Mouse (Mus musculus): Measurements from ENCODE around the gene F12. TPM values are rescaled to one million over a fixed set of nuclear protein-coding genes. Genes with fewer than 3 reads are reported as not detected.

The F12 gene
- total RNA-seq, 2 experiments from 2014 or later: not detected

GRCm38 (mm10) chr13:55378907-55379580, 47.5 kb downstream of the F12 start:
- intact Hi-C loops (cut with DNase I): no loop called here
- DNase-seq: no peak

DNA sequence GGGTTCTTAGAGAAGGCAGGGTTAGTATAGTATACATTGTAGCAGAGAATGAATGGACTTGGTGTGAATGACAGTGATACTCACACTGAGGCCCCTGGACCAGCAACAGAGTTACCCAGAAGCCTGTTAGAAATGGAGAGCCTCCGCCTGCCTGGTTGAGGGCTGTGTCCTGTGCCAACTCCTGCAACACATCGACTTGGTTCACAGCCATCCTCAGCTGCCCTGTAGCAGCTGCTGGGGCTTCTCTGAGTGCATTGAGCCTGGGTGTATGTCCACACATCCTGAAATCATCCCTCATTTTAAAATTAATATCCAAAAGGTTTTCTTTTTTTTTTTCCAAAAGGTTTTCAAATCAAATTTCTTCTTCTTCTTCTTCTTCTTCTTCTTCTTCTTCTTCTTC, 50.7 kb downstream of the F12 start:
- intact Hi-C loops (cut with DNase I): no loop called here

GRCm38 (mm10) chr13:55374206-55374924, 52.2 kb downstream of the F12 start:
- intact Hi-C loops (cut with DNase I): no loop called here
- DNase-seq: no peak

More for the DNA sequence above, 50.7 kb downstream of the F12 start:
- DNase-seq: no peak

GRCm38 (mm10) chr13:55371740-55372139, 54.9 kb downstream of the F12 start:
- no peak for DNase-seq
- intact Hi-C loops (cut with DNase I): no loop called here

DNA sequence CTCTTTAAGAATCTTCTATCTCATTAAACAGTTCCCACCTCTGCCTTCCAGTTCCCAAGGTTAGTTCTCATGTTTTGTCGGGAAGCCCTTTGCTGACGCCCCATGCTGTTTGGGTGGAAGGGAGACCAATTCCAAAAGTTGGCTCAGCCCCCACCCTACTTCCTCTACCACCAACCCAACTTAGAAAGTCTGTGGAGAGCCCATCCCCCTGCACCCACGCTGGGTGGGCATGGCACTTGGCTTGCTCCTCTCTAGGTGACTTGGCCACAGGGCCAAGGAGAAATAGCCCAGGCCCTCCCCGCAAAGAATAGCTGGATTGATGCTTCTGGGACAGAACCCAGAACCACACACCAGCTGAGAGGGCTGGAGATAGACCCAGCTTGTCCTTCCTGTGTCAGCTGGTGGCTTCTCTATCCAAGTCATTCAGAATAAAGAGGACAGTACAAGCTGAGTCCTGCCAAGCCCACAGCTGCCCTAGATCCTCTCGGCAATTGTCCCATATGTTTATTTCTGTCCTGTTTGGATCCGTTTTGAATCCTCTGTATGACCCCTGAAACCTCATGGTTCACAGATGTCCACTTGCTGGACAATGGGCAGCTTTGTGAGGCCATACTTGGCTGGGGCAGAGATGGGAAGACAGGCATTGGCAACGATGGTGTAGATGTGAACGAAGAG, 55.4 kb downstream of the F12 start:
- peak in 1 of 2 experiments; percentile 12 for DNase-seq
- intact Hi-C loops (cut with DNase I): no loop called here

- intact Hi-C loops (cut with DNase I): no loop called here
- DNase-seq: peak; percentile 14 to 27
Measured at GRCm38 (mm10) chr13:55370234-55370633, 56.4 kb downstream of the F12 start.

GRCm38 (mm10) chr13:55369531-55370114, 57.0 kb downstream of the F12 start, which contains the start of gene Rgs14:
Gene Rgs14, plus strand, starts transcription at chr13:55369732.
- peak; percentile 26 to 43 for DNase-seq
- intact Hi-C loops (cut with DNase I): no loop called here

DNA sequence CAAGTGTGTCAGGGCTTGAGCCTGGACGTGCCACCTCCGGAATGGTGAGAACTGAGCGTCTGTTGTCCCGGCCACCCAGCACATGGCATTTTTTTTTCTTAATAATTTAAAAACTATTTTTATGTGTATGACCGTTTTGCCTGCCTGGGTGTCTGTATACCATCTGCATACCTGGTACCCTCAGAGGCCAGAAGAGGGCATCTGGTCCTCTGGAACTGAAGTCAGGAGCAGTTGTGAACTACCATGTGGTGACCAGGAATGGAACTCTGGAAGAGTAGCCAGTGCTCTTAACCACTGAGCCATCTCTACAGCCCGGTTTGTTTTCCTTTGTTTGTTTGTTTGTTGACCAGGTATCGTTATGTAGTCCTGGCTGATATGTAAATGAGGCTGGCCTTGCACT, 58.2 kb downstream of the F12 start:
- no peak for DNase-seq
- intact Hi-C loops (cut with DNase I): no loop called here

Small RNAs within 50 kb of the gene (microRNA-seq; reads per million reads assigned to microRNA genes)
- gene Mir6943 (ENCODE audit: borderline number of aligned reads in 2 of 2): 1.4 to 3.4 reads per million in 2 experiments

Other genes with a start within 250 kb of the F12 start
- gene Nsd1, start 217.0 kb downstream of the F12 start, total RNA-seq (2021): 10 to 100 TPM; 57.8 to 62.0 TPM
- 10 to 100 TPM; 46.7 to 52.5 TPM for gene Prelid1, start 106.3 kb downstream of the F12 start, total RNA-seq (2021)
- gene Rab24, start 104.8 kb downstream of the F12 start, total RNA-seq (2021): 10 to 100 TPM; 39.2 to 40.5 TPM
- gene Mxd3, start 97.0 kb downstream of the F12 start, total RNA-seq (2021): under 1 TPM; 0.33 to 0.53 TPM
- 10 to 100 TPM; 47.7 to 48.1 TPM for gene Lman2, start 64.0 kb downstream of the F12 start, total RNA-seq (2021)
- gene Rgs14, start 57.1 kb downstream of the F12 start, total RNA-seq (2021): 1 to 10 TPM in 1 of 2 experiments, under 1 TPM in 1; 0.47 to 1.0 TPM
- gene Slc34a1, start 28.6 kb downstream of the F12 start, total RNA-seq (2021): not detected
- not detected for gene Pfn3, start 11.6 kb downstream of the F12 start, total RNA-seq (2021)
- 10 to 100 TPM; 17.6 to 18.1 TPM for gene Grk6, start 18.3 kb upstream of the F12 start, total RNA-seq (2021)
- gene Prr7, start 37.5 kb upstream of the F12 start, total RNA-seq (2021): under 1 TPM; 0.58 to 0.70 TPM
- 1 to 10 TPM; 9.4 to 9.6 TPM for gene Dbn1, start 61.3 kb upstream of the F12 start, total RNA-seq (2021)
- gene Pdlim7, start 86.9 kb upstream of the F12 start, total RNA-seq (2021): 10 to 100 TPM; 49.3 to 49.9 TPM
- 1 to 10 TPM; 2.2 to 2.7 TPM for gene Dok3, start 102.5 kb upstream of the F12 start, total RNA-seq (2021)
- 10 to 100 TPM; 14.4 to 14.7 TPM for gene Ddx41, start 109.9 kb upstream of the F12 start, total RNA-seq (2021)
- gene Fam193b, start 144.3 kb upstream of the F12 start, total RNA-seq (2021): 10 to 100 TPM; 13.7 to 18.1 TPM
- 10 to 100 TPM; 85.3 to 86.2 TPM for gene Tmed9, start 146.9 kb upstream of the F12 start, total RNA-seq (2021)
- gene B4galt7, start 173.1 kb upstream of the F12 start, total RNA-seq (2021): 1 to 10 TPM; 9.0 to 9.7 TPM
- gene Caml, start 196.2 kb upstream of the F12 start, total RNA-seq (2021): 10 to 100 TPM; 12.5 TPM
- 10 to 100 TPM; 21.4 to 23.2 TPM for gene Ddx46, start 208.2 kb upstream of the F12 start, total RNA-seq (2021)

Data from heart, postnatal 36 days (tissue).